Mouse (Mus musculus) kidney, adult 2 months (tissue): ENCODE measurements at regions not wholly inside any gene's neighbourhood (a gene's known extent, or its start where the extent isn't known, plus 50 kb on each side); places are given as distances from the start of the nearest gene placed in this dataset.

Source experiments
- CTCF ChIP-seq: fragments of 200-500 bp; conservative IDR thresholded peaks from 2 replicates; pipeline ENCODE4 v1.5.1; 2011; ENCODE audit warnings: low read depth, mild to moderate bottlenecking, control low read depth, low read length, moderate library complexity, mixed read lengths; ENCODE audit not compliant: insufficient read depth, insufficient read length
- POLR2A ChIP-seq: fragments of 200-500 bp; IDR thresholded peaks from one replicate; pipeline ENCODE4 v1.6.1; 2011; ENCODE audit warnings: low read depth, low read length, control low read depth

DNA sequence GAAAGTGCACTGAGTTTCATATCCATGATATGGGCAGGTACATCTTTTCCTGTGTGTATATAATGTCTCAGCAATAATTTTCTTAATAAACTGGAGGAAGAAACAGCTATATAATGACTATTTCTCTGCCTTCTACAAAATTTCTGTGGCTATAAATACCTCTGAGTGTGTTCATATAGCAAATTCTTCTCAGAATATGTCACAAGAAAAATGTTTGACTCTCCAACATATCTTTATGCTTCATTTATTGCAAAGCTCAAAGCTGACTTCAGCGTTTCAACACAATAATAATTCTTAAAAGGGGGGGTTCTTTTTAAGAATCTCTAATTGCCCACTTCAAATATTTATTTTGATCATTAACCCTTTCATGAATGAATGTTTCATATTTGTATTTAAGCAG is 310.0 kb upstream of the Paip1 start:
- TF ChIP-seq POLR2A (no peak), CTCF (no peak)
